Mouse (Mus musculus) adrenal gland, postnatal 14 days (tissue): ENCODE measurements around the gene Hoxd12. TPM values are rescaled to one million over a fixed set of nuclear protein-coding genes. Genes with fewer than 3 reads are reported as not detected.
A peak's percentile ranks its signal among the peaks of the same experiment; 100 is the strongest.

ENCODE experiments used
- DNase-seq: peaks from one replicate; pipeline ENCODE4 v3.0.0; 2021; ENCODE audit warnings: mixed read lengths
- total RNA-seq: library from RNA; stranded (reverse); gene quantifications from 2 replicates; pipeline ENCODE4 v1.2.3, GENCODE M21; 2021

Gene Hoxd12
- total RNA-seq, 1 experiment from 2014 or later, result not detected

GRCm38 (mm10) chr2:74709465-74710419 lies 34.9 kb downstream of the Hoxd12 start:
- no peak for DNase-seq

GRCm38 (mm10) chr2:74710929-74711543 lies 36.2 kb downstream of the Hoxd12 start:
- DNase-seq, result peak; percentile 59

DNA sequence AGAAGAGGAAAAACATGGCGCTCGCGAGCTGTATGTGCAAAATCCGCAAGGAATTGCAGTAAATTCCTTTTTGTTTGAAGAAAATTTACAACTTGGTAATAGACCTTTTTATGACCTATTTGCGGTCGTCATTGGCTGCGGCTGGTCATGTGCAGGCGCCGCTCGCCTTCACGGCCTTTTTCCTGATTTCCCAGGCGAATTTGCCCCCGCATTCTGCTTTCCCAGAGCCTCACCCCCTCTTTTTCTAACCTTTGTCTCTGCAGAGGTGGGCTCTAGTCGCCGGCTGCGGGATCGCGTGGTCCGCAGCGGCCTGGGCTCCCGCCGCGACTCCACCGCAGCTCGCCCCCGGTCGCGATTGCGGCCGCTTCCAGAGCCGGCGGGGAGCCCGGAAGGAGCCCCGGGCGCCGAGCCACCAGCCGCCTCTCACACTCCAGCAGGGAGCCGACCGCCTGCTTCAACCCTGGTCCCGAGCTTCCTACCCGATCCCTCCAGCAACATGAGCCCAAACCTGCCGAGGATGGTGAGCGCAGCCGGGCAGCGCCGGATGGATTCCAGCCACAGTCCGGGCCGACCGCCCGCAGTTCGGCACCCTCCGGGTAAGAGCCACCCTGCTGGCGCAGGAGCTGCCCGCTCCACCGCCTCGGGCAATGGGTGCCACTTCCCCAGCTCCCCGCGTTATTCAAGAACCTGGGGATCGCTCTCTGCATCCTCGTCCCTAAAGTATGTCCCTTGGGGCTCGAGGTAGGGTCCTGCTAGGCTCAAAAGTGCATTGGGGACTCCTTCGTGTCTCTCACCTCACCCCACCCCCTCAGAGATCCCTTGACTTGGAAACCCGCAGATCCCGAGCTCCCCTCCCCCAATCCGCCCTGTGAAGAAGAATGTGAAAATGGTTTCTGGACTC lies 37.2 kb downstream of the Hoxd12 start, which contains the start of the genes Hoxd3 and Hoxd4:
TSS of gene Hoxd3 (plus strand) at position 207 of the 901 bp plus-strand sequence.
TSS of gene Hoxd4 (plus strand) at position 209 of the 901 bp plus-strand sequence.
- DNase-seq, result peak; percentile 81

GRCm38 (mm10) chr2:74713239-74714150 lies 38.7 kb downstream of the Hoxd12 start:
- no peak for DNase-seq

DNA sequence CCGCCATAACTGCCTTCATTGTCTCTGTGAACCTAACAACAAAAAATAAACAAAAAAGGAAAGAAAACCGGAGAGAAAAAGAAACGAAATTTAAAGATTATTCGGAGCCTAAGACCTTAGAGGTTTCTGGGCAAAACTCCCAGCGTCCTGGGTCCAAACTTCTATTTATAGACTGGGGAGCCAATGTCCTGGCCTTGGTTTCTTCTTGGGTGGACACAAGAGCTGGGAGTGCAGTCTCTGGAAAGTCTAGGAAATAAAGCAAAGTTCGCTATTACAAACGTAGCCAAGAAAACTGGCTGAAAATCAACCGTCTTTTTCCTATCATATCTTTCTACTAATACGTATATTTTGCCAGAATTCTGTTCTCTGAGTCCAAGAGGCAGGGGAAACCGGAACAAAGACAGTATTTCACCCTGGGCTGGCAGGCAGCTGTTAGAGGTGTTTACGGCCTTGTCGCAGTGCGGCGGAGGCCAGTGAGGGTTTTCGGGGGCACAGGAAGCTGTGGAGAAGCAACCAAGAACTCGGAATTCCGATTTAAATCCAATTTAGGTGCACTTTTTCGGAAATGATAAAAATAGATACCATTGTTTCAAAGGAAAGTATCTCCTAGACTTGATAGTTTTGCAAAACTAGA lies 39.5 kb downstream of the Hoxd12 start:
- peak; percentile 58 for DNase-seq

- DNase-seq, result peak; percentile 77
Measured at GRCm38 (mm10) chr2:74714881-74715280, 40.1 kb downstream of the Hoxd12 start.

DNA sequence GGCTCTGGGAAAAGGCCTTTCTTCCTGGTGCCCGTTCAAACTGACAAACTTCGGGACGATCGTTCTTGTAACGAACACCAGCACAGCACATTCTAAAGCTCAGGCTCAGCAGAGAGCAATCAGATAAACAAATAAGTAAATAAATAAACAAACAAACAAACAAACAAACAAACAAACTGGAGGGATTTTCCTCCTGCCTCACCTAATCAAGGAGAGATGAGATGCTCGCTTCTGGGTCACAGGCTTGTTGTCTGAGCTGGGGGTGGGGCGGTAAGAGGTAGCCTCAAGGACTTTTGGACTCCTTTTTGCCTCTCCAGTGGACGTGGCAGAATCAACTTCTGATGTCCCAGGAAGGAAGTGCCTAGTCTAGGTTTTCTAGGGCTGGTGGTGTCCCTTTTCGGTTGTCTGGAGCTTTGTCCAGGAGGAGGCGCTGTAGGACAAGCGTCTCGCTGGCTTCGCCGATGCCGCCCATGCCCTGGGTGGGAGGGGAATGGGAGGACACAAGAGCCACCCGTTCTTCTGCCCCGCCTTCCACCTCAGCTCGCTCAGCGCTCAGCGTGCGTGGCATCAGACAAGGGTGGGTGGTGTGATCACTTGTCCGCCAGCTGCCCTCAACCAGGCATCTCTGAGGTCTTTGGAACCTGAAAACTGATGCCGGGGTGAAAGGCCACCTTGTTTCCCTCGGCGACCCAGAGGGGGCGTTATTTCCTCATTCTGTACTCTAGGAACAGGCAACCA lies 40.9 kb downstream of the Hoxd12 start:
- DNase-seq, result peak; percentile 97

- no peak for DNase-seq
Measured at GRCm38 (mm10) chr2:74720384-74720783, 45.6 kb downstream of the Hoxd12 start.

GRCm38 (mm10) chr2:74720955-74721491 lies 46.2 kb downstream of the Hoxd12 start:
- DNase-seq, result no peak

GRCm38 (mm10) chr2:74721882-74722281 lies 47.1 kb downstream of the Hoxd12 start:
- DNase-seq, result no peak

- no peak for DNase-seq
Measured at GRCm38 (mm10) chr2:74722949-74723348, 48.1 kb downstream of the Hoxd12 start.

DNA sequence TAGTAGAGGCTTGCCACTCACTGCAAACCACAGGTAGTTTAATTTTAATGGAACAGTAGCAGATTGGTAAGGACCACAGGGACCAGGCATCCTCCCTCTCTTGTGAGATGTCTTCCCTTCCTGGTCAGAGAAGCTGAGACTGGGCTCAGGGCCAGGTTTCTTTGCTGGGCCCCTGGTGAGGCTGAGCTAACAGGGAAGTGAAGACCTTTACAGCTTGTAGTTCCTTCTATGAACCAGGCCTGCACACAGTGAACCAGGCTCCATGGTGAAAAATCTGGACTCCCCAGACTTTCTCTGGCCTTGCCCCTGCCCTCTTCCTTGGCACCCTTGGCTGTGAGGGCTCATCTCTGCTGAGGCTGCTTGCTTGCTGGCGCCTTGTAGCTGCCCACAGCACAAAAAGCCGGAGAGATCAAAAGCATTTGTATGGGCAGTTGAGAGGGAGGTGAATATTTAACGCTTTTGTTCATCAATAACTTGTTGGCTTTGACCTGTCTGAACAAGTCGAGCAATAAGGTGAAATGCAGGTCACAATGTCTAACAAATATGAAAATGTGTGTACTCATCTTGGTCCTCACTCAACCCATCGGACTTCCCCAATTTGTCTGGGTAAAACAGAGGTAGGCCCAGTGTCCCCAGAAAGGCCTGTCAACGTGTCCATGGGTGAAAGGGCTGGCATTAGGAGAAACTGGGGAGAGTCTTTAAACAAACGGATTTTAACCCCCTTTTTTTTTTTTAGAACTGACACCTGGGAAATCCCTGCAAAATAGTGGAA lies 49.6 kb downstream of the Hoxd12 start:
- peak; percentile 47 for DNase-seq

DNA sequence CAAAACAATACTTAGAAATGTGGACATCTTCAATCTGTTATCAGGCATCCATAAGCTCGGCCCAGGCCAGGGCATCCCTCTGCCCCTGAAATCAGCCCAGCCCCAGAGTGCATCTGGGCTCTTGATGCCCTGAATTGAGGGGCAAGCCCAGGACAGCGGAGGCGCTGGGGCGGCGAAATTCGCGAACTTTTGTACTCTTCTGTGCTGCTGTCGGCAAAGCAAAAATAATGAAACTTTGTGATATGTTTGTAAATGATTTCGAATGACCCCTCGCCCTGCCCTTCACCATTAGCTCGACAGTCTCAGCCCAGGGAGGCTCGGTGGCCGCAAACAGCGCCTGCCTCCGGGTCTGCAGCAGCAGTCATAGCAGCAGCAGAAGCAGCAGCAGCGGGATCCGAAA lies 50.4 kb downstream of the Hoxd12 start:
- DNase-seq, result no peak

GRCm38 (mm10) chr2:74726551-74726950 lies 51.7 kb downstream of the Hoxd12 start, which contains the start of gene Gm28230:
Gene Gm28230 (plus strand): TSS chr2:74726728.
- DNase-seq, result peak; percentile 58

GRCm38 (mm10) chr2:74726973-74727639 lies 52.3 kb downstream of the Hoxd12 start:
- DNase-seq, result no peak
